Mouse (Mus musculus) olfactory bulb, adult 2 months (tissue): ENCODE data around the gene Gm45521.

ENCODE experiments used
- CTCF ChIP-seq: fragments of 200-500 bp; IDR thresholded peaks from 2 replicates; pipeline ENCODE4 v1.5.1; 2012; ENCODE audit warnings: low read depth, mild to moderate bottlenecking, low read length, moderate library complexity; ENCODE audit not compliant: insufficient read depth
- POLR2A ChIP-seq: fragments of 200-500 bp; IDR thresholded peaks from 2 replicates; pipeline ENCODE4 v1.6.1; 2012; ENCODE audit warnings: mild to moderate bottlenecking, low read depth, low read length, moderate library complexity; ENCODE audit not compliant: insufficient read depth

- TF ChIP-seq CTCF, result no peak
- no peak for TF ChIP-seq POLR2A
These were observed 18.1 kb downstream of the Gm45521 start for GRCm38 (mm10) chr14:7975177-7975576.
